ENCODE assay signal across 8 mouse cellular contexts in genomic region chr8:47288131-47288865, GRCm38 (mm10).
A peak's percentile ranks its signal among the peaks of the same experiment; 100 is the strongest.
DNase-seq lines count a peak whose midpoint lies in the region; ATAC-seq and TF ChIP-seq lines count a peak whose summit lies in the region.

No protein-coding gene starts in this region.

- H3K27ac ChIP-seq in forebrain, embryonic 10.5 days: peak overlapping the region; percentile 99
- peak overlapping the region; percentile 61 for H3K27ac ChIP-seq in heart, postnatal 0 days (ENCODE audit: low read depth)
- peak overlapping the region; percentile 65 for H3K27ac ChIP-seq in lung, embryonic 15.5 days

- H3K9me3 ChIP-seq in forebrain, embryonic 10.5 days: no peaks in the 10 kb centered on the region
- no peaks in the 10 kb centered on the region for H3K9me3 ChIP-seq in heart, postnatal 0 days (replicated peaks; ENCODE audit: control insufficient read depth, low read length)
- no peaks in the 10 kb centered on the region for H3K9me3 ChIP-seq in lung, embryonic 15.5 days

- WGBS in forebrain, embryonic 10.5 days: under 1% methylated on average over 78 of the region's 78 CpGs
- under 1% methylated on average over 68 of the region's 78 CpGs for WGBS in heart, postnatal 0 days
- under 1% methylated on average over 71 of the region's 78 CpGs for WGBS in lung, embryonic 15.5 days

- peak overlapping the region; percentile 94 for H3K4me3 ChIP-seq in forebrain, embryonic 10.5 days
- peak overlapping the region; percentile 72 for H3K4me3 ChIP-seq in heart, postnatal 0 days (ENCODE audit: low read depth, low read length)
- peak overlapping the region; percentile 71 for H3K4me3 ChIP-seq in lung, embryonic 15.5 days

- H3K9ac ChIP-seq in heart, postnatal 0 days (replicated peaks; ENCODE audit: low read depth, low read length): peak overlapping the region; percentile 74
- peak overlapping the region; percentile 74 for H3K9ac ChIP-seq in lung, embryonic 15.5 days

- peak overlapping the region; percentile 86 for H3K4me2 ChIP-seq in heart, postnatal 0 days (ENCODE audit: low read depth, low read length)
- peak overlapping the region; percentile 99 for H3K4me2 ChIP-seq in lung, embryonic 15.5 days

- H3K36me3 ChIP-seq in forebrain, embryonic 10.5 days (replicated peaks): peaks cover 4% of the 10 kb centered on the region
- H3K36me3 ChIP-seq in heart, postnatal 0 days (replicated peaks; ENCODE audit: control insufficient read depth, insufficient read depth, low read length): no peaks in the 10 kb centered on the region
- no peaks in the 10 kb centered on the region for H3K36me3 ChIP-seq in lung, embryonic 15.5 days

- no peak for TF ChIP-seq CTCF in brain, embryonic 14.5 days (IDR thresholded peaks at IDR 0.05; ENCODE audit: borderline replicate concordance, extremely low read depth, insufficient read depth, insufficient read length)
- TF ChIP-seq CTCF in heart, postnatal 0 days (IDR thresholded peaks at IDR 0.05; ENCODE audit: low read depth): no peak

- no peak for TF ChIP-seq EP300 in heart, postnatal 0 days (IDR thresholded peaks at IDR 0.05; ENCODE audit: low read depth)

- ATAC-seq in heart, postnatal 0 days (ENCODE audit: insufficient read depth, low read depth): peak; percentile 48
- peak; percentile 70 for ATAC-seq in lung, embryonic 15.5 days (ENCODE audit: borderline replicate concordance, extremely low read depth, low FRiP score, low TSS enrichment)
- ATAC-seq in CD4-positive, CD25-positive, alpha-beta regulatory T cell, adult 4 months: no peak

- TF ChIP-seq POLR2A in brain, embryonic 14.5 days (IDR thresholded peaks at IDR 0.05; ENCODE audit: borderline replicate concordance, extremely low read depth, insufficient read depth, insufficient read length, poor library complexity, severe bottlenecking): 0 out of 2 replicates have a peak, but pooled peaks have one; percentile 25

- H3K27me3 ChIP-seq in forebrain, embryonic 10.5 days (ENCODE audit: poor library complexity, severe bottlenecking): no peaks in the 10 kb centered on the region
- H3K27me3 ChIP-seq in heart, postnatal 0 days (ENCODE audit: control insufficient read depth, insufficient read depth, low read length): no peaks in the 10 kb centered on the region
- peaks cover 6% of the 10 kb centered on the region; the same call in 1 of the 2 replicates for H3K27me3 ChIP-seq in lung, embryonic 15.5 days

- peaks cover 65% of the 10 kb centered on the region for H3K4me1 ChIP-seq in forebrain, embryonic 10.5 days
- H3K4me1 ChIP-seq in heart, postnatal 0 days (ENCODE audit: control insufficient read depth, insufficient read depth): peaks cover 22% of the 10 kb centered on the region
- peaks cover 24% of the 10 kb centered on the region for H3K4me1 ChIP-seq in lung, embryonic 15.5 days

- peak; percentile 91 for DNase-seq in Muller cell, postnatal 12 days (ENCODE audit: inconsistent ontology term)
- DNase-seq in brain, embryonic 14.5 days (ENCODE audit: low read depth): peak; percentile 94
- peak; percentile 81 for DNase-seq in forebrain, embryonic 10.5 days (ENCODE audit: extremely low spot score, low spot score)
- peak; percentile 28 for DNase-seq in heart, postnatal 0 days (ENCODE audit: low spot score)
- peak; percentile 74 to 81 for DNase-seq in layer of hippocampus, postnatal 10 days (ENCODE audit: low spot score in 2 of 2)
- DNase-seq in retina, postnatal 7 days (ENCODE audit: low read depth, low spot score): peak; percentile 28

Comparison
In these comparisons a context has a peak if more than half of its experiments do, and no peak if none do; other contexts are left out.
1. DNase-seq: peak in every context shown above with its lines; median percentile 94 in brain, embryonic 14.5 days; 91 in Muller cell, postnatal 12 days; 81 in forebrain, embryonic 10.5 days; 78 in layer of hippocampus, postnatal 10 days; 28 in heart, postnatal 0 days; 28 in retina, postnatal 7 days.